Mouse (Mus musculus): ENCODE measurements around the gene Nxph3.
"Not testable (repeated sequence)": the region's sequence is repeated elsewhere in the genome, so short reads cannot be mapped to it uniquely, and the experiment has no call there.

Nxph3 gene

GRCm38 (mm10) chr11:95517162-95517561, 2.8 kb upstream of the Nxph3 start:
- DNase-seq (ENCODE audit: low spot score) = no peak

DNA sequence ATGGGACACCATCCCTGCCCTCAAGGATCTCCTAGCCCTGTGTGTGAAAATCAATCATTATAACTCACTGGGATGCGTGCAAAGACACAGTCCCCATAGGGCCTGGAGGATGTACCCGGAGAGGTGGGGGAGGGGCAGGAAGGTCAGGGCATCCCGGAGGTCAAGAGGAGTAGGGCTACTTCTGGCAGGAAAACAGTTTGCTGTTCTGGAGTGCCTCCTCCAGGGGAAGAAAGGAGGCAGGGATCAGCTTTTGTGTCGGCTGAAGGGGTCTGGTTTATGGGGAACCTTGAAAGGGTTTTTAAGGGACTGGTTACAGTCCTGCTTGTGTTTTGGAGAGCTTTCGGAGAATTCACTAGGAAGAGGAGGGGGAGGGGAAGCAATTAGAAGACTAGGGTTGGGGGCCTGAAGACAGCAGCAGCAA, 2.1 kb upstream of the Nxph3 start:
- no peak for DNase-seq (ENCODE audit: low spot score)

GRCm38 (mm10) chr11:95515376-95516323, 1.3 kb upstream of the Nxph3 start:
- no peak for DNase-seq (ENCODE audit: low spot score)

- no peak for DNase-seq (ENCODE audit: low spot score)
These were observed 691 bp downstream of the Nxph3 start for GRCm38 (mm10) chr11:95513461-95514297.

DNA sequence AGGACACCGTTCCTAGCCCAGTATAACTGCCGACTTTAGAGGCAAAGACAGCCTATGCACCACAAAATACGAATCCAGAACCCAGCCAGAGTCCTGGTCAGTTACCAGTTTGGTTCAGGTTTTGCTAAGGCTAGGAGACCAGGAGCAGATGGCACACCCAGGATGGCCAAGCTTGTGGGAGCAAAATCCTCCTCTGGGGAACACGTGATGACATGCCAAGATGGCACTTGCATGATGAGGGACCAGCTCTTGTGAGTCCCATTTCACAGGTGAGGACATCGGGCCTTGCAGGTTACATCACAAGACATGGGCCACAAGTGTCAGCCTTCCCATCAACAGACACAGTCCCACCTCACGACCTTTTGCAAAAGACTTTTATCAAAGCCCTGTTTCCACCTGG, 2.0 kb downstream of the Nxph3 start:
- no peak for DNase-seq (ENCODE audit: low spot score)

GRCm38 (mm10) chr11:95511919-95512318, 2.5 kb downstream of the Nxph3 start:
- DNase-seq (ENCODE audit: low spot score) = no peak

DNA sequence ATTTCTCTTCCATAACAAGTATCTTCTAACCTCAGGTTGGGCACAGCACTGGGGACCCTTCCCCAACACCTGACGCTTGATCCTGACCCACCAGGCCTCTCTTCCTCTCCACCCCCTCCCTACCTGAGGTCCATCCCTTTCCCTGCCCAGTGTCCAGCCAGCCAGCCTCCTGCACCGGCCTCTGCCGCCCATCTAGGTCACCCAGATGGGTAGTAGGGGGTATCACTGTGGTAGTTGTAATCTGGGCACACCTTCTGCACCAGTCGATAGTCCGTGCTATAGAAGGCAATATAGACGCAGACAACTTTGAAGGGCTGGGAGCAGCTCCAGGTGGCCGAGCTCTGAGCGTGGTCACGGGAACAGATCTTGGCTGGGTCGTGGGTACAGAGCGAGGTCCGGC, 3.7 kb downstream of the Nxph3 start:
- no peak for DNase-seq (ENCODE audit: low spot score)

DNA sequence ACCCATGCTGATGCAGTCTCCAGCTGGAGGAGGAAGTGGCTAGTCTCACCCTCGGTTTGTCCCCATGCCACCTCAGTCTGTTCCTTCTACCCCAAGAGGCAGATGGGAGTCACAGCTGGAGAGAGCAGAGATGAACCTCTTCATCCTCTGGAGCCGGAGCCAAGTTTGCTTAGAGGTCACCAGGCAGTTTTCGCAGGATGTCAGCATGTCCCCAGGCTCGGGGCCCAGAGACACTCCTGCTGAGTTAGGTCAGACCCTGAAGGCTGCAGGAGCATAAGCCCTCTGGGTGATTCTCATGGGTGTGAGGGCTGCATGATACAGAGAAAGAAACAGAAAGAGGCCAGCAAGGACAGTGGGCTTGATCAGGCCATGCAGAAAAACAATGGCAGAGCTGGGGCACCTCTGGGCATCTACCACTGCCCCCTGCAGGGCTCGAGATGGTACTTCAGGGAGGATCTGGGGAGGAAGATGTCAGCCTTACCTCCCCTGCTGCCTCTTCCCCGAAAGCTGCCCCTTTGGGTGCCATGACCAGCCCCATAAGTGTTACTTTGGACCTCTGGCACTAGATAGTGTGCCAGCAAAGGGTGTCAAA, 5.1 kb downstream of the Nxph3 start:
- no peak for DNase-seq (ENCODE audit: low spot score)

DNA sequence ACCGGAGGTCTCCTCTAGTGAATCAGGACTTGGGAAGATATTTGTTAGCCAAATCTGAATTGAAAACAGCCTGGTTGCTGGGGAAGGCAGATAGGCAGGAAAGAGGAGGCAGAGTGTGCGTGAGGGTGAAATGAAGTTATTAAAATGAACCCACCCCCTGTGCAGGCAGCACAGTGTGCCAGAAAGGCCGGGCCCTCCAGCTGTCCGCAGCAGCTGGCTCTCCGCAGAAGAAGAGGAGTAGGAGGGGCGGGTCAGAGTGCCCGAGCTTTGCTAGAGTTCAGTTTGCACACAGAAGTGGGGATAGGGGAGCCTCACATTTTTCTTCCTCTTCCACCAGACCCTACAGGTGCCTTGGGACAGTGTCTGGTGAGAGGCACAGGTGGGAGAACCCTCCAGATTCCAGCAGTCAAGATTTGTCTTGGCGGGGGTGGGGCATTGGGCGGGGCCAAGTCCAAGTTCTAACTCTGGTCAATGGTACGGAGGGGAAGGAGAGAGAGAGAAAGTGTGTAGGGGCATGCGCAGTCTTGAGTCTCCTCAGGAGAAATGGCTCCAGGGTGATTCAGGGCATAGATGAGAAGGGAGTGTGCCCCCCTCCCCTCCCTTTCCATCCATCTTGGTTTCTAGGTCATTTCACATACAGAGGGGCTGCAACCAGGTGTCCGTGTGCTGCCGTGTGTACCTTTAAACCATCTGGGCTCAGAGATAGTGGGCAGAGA, 6.0 kb downstream of the Nxph3 start:
- DNase-seq (ENCODE audit: low spot score) = peak; percentile 62

DNA sequence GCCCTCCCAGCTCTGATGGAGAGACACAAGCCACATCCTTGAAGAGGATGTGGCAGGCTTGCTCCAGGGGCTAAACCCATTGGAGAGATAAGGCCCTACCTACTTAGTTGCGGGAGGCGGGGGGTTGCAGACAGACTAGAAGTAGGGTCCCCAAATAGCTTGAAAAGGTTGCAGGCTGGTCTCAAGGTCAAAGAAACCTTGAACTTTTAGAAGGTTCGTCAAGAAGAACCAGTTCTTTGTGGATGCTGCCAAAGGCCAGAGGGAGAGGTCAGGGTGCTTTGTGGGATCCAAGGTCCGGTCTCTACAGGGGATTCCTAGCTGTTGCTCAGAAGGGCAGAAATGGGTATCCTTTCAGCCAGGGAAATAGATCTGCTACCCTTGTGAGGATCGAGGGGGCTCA, 6.6 kb downstream of the Nxph3 start:
- DNase-seq (ENCODE audit: low spot score) = no peak

DNA sequence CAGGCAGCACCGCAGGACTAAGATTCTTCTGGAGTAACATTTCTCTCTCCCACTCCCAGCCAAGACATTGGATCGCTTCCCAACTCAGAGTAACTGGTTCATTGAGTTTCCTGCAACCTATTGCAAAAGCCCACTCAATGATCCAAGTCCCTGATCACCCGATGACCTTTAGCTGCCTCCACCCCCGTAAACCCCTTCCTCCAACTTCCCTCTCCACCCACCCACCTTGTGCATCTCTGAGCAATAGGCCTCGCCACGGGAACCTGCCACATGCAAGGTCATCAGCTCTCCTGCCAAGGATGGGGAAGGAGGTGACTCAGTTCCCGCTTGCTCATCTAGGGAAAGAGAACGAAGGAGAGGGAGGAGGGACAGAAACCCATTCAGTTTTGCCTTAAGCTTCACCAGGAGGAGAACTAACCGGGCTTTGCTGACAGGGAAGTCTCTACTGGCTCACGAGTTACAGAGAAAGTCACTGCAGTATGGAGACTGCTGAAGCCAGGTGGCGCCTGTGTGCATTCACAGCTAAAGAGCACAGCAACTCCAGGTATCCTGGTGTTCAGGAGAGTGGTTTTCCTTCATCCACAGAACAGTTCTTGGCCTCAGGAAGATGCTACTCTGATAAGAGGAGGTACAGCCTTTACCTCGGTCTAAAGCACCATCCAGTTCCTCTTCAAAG, 7.2 kb downstream of the Nxph3 start:
- DNase-seq (ENCODE audit: low spot score) = no peak

- no peak for DNase-seq (ENCODE audit: low spot score)
These were observed 10.1 kb downstream of the Nxph3 start for GRCm38 (mm10) chr11:95504271-95504731.

- no peak for DNase-seq (ENCODE audit: low spot score)
These were observed 10.7 kb downstream of the Nxph3 start for GRCm38 (mm10) chr11:95503581-95504180.

- DNase-seq (ENCODE audit: low spot score) = not testable (repeated sequence)
These were observed 12.5 kb downstream of the Nxph3 start for GRCm38 (mm10) chr11:95501826-95502225.

GRCm38 (mm10) chr11:95500836-95501235, 13.5 kb downstream of the Nxph3 start:
- DNase-seq (ENCODE audit: low spot score) = no peak

DNA sequence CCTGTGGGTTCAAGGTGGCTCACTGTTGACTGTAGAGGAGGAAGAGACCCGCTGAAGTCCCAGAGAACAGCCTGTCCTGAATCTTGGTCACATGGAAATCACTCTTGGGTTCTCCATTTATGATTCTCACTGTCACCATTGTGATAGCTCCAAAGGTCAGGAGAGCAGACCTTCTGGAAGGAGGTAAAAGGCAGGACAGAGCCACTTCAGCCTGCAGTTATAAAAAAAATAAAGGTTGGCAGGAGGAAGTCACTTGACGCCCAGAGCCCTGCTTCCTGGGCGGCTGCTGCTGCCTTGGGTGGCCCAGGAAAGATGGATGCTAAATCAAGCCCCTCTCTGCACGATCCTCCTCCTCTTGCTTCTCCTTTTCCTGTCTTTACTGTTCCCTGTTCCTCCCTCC, 14.0 kb downstream of the Nxph3 start:
- no peak for DNase-seq (ENCODE audit: low spot score)

DNA sequence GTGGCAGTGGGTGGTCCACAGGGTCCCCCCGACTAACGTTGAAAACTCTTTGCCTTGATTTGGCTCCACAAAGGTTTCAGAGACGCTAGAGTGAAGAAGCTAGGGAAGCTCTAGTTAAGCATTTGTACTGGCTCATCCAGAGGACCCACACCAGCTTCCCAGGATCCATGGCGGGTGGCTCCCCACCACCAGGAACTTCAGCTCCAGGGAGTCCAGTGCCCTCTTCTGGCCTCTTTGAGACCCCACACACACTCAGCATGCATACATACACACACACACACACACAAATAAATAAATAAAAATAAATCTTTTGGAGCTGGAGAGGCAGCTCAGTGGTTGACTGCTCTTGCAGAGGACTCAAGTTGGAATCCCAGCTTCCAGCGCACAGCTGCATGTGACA, 16.4 kb downstream of the Nxph3 start:
- no peak for DNase-seq (ENCODE audit: low spot score)

GRCm38 (mm10) chr11:95495883-95496282, 18.5 kb downstream of the Nxph3 start:
- DNase-seq (ENCODE audit: low spot score) = no peak

- no peak for DNase-seq (ENCODE audit: low spot score)
These were observed 20.0 kb downstream of the Nxph3 start for GRCm38 (mm10) chr11:95494374-95494773.

DNA sequence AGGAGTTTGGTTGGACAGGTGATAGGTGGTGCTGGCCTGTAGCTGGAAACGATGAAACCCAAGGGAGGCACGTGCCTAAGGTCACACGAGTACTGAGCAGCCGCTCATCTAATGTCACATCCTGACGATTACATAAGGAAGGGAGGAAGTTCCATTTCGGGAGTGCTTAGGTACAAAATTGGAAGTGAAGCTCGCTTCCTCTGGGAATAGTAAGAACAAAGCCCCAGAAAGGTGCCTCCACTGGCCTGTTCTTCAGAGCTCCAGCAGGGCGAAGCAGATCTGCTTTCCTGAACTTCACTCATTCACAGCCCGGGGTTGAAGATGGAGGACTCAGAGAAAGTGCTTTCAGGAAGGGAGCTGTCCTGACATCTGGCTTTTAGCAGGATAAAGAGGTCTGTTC, 20.4 kb downstream of the Nxph3 start:
- no peak for DNase-seq (ENCODE audit: low spot score)

- no peak for DNase-seq (ENCODE audit: low spot score)
These were observed 21.4 kb downstream of the Nxph3 start for GRCm38 (mm10) chr11:95493010-95493409.

Measured in testis, postnatal 10 days (tissue).